21 mouse cellular contexts compared by ENCODE assay signal in genomic region chr12:4953156-4953555, GRCm38 (mm10). TPM values are rescaled to one million over a fixed set of nuclear protein-coding genes. Genes with fewer than 3 reads are reported as not detected.
A peak's percentile ranks its signal among the peaks of the same experiment; 100 is the strongest.
DNase-seq lines count a peak whose midpoint lies in the region; ATAC-seq lines count a peak whose summit lies in the region.
"Had no signal": no experiment of that assay in that cellular context is flagged by ENCODE, and none has a peak within 500 bp of the region (broad histone marks: within the 10 kb centered on the region; RNA-seq: fewer than 3 reads in every experiment).

No protein-coding gene starts in this region.

- no peak for ATAC-seq in megakaryocyte progenitor cell, adult 5-6 weeks (replicated peaks; ENCODE audit: poor library complexity)
- ATAC-seq: activated CD4-positive, CD25-positive, alpha-beta regulatory T cell, adult 4 months; forebrain, embryonic 15.5 days; inflammation-experienced regulatory T-cells, adult 6 months; liver, embryonic 12.5 days; liver, postnatal 0 days had no signal

- intact Hi-C loops in gastrocnemius, postnatal 14 days (cut with DNase I; ENCODE audit: low total_unique reads): no loop called here

- DNase-seq in adrenal gland, adult (ENCODE audit: inconsistent age in 2 of 2, low spot score in 1 of 2): peak; percentile 16 to 51
- no peak for DNase-seq in adrenal gland, adult 8-10 months
- peak; percentile 3 for DNase-seq in gastrocnemius, postnatal 14 days
- no peak for DNase-seq in gastrocnemius, postnatal 25 days
- DNase-seq in layer of hippocampus, adult 8-10 months (ENCODE audit: low spot score in 2 of 2): peak; percentile 30
- no peak for DNase-seq in layer of hippocampus, adult 9-10 months (ENCODE audit: low spot score)
- peak; percentile 10 to 12 for DNase-seq in layer of hippocampus, postnatal 36 days
- DNase-seq: cerebellum, adult 11-12 months; cerebellum, adult 9-11 months; kidney, adult 11 months; left cerebral cortex, postnatal 4 days; liver, postnatal 0 days; lung, postnatal 36 days; right cerebral cortex, postnatal 4 days; thymus, adult 2 months; thymus, postnatal 36 days had no signal

RNA-seq across cellular contexts. Expression of gene Atad2b, which starts 36.0 kb away (rescaled TPM):
- total RNA-seq in adrenal gland, adult 8-10 months (2022): 10 to 100 TPM; 22.5 to 31.4 (median 25.5) TPM
- 10 to 100 TPM; 17.6 to 18.0 TPM for total RNA-seq in gastrocnemius, postnatal 14 days (2021)
- 10 to 100 TPM; 16.0 to 16.6 TPM for total RNA-seq in gastrocnemius, postnatal 25 days (2021)
- total RNA-seq in layer of hippocampus, adult 8-10 months (2022): 10 to 100 TPM; 28.7 to 38.4 (median 35.1) TPM
- 10 to 100 TPM; 36.6 to 38.3 TPM for total RNA-seq in layer of hippocampus, postnatal 36 days (2021)
- 54.1 and 65.0 TPM in 2 replicates for total RNA-seq in megakaryocyte progenitor cell, adult 5-6 weeks (2015)
- total RNA-seq in megakaryocyte progenitor cell, adult 5-6 weeks (2017): 33.5 and 40.0 TPM in 2 replicates

RNA-seq across cellular contexts. Expression of gene Ubxn2a, which starts 45.7 kb away (rescaled TPM):
- 10 to 100 TPM; 38.2 to 49.6 (median 42.1) TPM for total RNA-seq in adrenal gland, adult 8-10 months (2022)
- 10 to 100 TPM; 50.4 to 52.4 TPM for total RNA-seq in gastrocnemius, postnatal 14 days (2021)
- 10 to 100 TPM; 83.8 to 96.3 TPM for total RNA-seq in gastrocnemius, postnatal 25 days (2021)
- 10 to 100 TPM; 41.5 to 56.2 (median 49.6) TPM for total RNA-seq in layer of hippocampus, adult 8-10 months (2022)
- 10 to 100 TPM; 44.3 to 46.8 TPM for total RNA-seq in layer of hippocampus, postnatal 36 days (2021)
- total RNA-seq in megakaryocyte progenitor cell, adult 5-6 weeks (2015): 18.3 and 20.9 TPM in 2 replicates
- total RNA-seq in megakaryocyte progenitor cell, adult 5-6 weeks (2017): 42.5 and 43.5 TPM in 2 replicates

Comparison
In these comparisons a context has a peak if more than half of its experiments do, and no peak if none do; other contexts are left out.
1. DNase-seq: peak in adrenal gland, adult (2 of 2), gastrocnemius, postnatal 14 days (single experiment), layer of hippocampus, adult 8-10 months (2 of 2) and layer of hippocampus, postnatal 36 days (2 of 2); none in adrenal gland, adult 8-10 months (single experiment), gastrocnemius, postnatal 25 days (single experiment) and layer of hippocampus, adult 9-10 months (single experiment).